Mouse (Mus musculus): ENCODE measurements around the gene Dlgap4. TPM values are rescaled to one million over a fixed set of nuclear protein-coding genes. Genes with fewer than 3 reads are reported as not detected.

Dlgap4 gene
- polyA plus RNA-seq, 1 experiment = 63.5 TPM

DNA sequence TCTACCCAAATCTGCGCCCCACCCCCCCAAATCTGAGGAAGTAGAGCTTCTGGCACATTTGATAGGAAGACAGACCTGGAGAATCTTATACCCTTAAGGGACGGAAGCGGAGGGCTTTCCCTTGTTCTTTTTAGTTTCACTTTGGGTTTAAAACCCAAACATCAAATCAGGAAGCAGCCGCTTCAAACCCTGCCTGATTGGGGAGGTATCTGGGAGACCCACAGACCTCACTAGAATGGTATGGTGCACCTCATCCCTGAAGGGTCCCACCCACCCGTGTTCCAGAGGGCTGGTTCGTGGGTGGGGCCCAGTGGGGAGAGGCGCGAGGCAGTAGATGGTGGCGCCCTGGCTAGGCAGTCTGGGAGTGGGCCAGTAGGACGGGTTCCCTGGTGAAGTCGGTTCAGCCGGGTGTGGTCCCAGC lies 117.0 kb downstream of the Dlgap4 start:
- peaks cover 2% of the 10 kb centered on the region; the same call in 1 of the 2 replicates for H3K4me1 ChIP-seq (ENCODE audit: control insufficient read depth, insufficient read depth, low read length)
- peak overlapping the region; percentile 70 for H3K4me3 ChIP-seq (replicated peaks; ENCODE audit: control insufficient read depth, low read depth, low read length)
- TF ChIP-seq POLR2A (IDR thresholded peaks at IDR 0.05; ENCODE audit: borderline replicate concordance, control insufficient read depth, low read depth, low read length) (no peak), CTCF (IDR thresholded peaks at IDR 0.05; ENCODE audit: control insufficient read depth, insufficient read depth, low read length) (no peak)
- peak overlapping the region; percentile 85 for H3K27ac ChIP-seq (ENCODE audit: control insufficient read depth, insufficient read depth, low read depth, low read length, poor library complexity)
- WGBS = under 1% methylated on average over 12 of the region's 12 CpGs

DNA sequence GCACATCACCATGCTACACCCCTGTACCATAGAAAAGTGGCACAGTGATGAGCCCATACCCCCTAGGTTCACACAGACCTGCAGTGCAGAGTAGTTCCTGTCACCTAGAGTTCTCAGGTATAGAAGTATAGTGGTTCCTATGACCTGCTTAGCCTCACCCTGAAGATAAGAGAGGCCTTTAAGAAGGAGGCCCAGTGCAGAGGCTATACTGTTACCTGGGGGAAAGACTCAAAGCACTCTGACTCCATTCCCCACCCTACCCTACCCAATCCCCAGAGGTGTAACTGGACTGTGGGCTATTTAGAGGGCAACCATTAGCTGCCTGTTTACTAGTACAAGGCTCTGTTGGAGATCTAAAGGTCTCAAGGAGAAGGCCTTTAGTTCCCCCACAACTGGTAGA lies 118.1 kb downstream of the Dlgap4 start:
- no peak overlapping the region for H3K27ac ChIP-seq (ENCODE audit: control insufficient read depth, insufficient read depth, low read depth, low read length, poor library complexity)
- no peak overlapping the region for H3K4me3 ChIP-seq (replicated peaks; ENCODE audit: control insufficient read depth, low read depth, low read length)
- H3K4me1 ChIP-seq (ENCODE audit: control insufficient read depth, insufficient read depth, low read length) = peaks cover 2% of the 10 kb centered on the region; the same call in 1 of the 2 replicates
- no peak for TF ChIP-seq CTCF (IDR thresholded peaks at IDR 0.05; ENCODE audit: control insufficient read depth, insufficient read depth, low read length)
- no peak for TF ChIP-seq POLR2A (IDR thresholded peaks at IDR 0.05; ENCODE audit: borderline replicate concordance, control insufficient read depth, low read depth, low read length)

DNA sequence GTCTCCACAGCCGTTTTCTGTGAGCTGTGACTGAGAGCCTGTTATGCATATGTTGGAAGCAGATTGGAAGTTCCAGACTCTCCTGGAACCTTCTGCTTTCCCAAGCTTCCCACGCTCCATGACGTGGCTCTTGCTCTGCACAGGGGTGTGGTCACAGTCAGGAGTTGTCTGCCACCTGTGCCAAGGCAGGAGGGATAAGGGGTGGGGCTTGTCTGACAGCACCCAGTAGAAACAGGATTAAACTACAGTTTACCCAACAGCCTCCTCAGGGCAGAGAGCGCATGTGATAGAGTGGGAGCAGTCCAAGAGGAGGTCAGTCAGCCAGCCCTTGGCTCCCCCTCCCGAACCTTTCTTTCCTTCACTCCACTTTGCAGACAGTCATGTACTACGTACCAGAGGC lies 118.6 kb downstream of the Dlgap4 start:
- WGBS = 77% methylated on average over 6 of the region's 6 CpGs
- TF ChIP-seq POLR2A (IDR thresholded peaks at IDR 0.05; ENCODE audit: borderline replicate concordance, control insufficient read depth, low read depth, low read length) (no peak), CTCF (IDR thresholded peaks at IDR 0.05; ENCODE audit: control insufficient read depth, insufficient read depth, low read length) (no peak)
- Histone ChIP-seq H3K27ac (ENCODE audit: control insufficient read depth, insufficient read depth, low read depth, low read length, poor library complexity) (no peak overlapping the region), H3K4me3 (replicated peaks; ENCODE audit: control insufficient read depth, low read depth, low read length) (no peak overlapping the region), H3K4me1 (ENCODE audit: control insufficient read depth, insufficient read depth, low read length) (peaks cover 2% of the 10 kb centered on the region; the same call in 1 of the 2 replicates)

DNA sequence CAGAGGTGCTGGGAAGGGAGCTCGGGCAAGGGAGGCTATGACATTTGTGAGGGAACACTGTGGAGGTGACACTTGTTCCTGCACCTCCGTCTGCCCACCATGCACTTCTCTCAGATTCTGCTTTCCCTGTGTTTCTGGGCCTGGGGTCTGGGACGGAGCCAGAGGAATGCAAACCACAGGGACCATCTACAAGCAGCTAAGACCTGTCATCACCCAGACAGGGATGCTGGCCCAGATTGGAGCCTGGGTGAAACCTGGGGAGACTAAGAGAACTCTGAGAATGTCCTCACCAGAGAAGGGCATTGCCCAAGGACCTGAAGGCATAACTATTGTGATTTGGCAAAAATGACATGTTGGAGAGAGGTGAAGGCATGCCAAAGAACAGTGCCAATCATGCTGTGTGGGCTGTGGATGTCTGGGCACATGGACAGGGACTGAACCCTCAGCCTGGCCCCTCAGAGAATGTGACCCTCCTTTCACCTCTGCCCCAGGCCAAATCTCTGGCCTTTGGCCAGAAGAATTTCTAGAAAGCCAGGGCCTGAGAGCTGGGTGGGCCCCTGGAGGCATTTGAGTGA lies 122.3 kb downstream of the Dlgap4 start:
- H3K4me3 ChIP-seq (replicated peaks; ENCODE audit: control insufficient read depth, low read depth, low read length) = no peak overlapping the region
- no peak overlapping the region for H3K27ac ChIP-seq (ENCODE audit: control insufficient read depth, insufficient read depth, low read depth, low read length, poor library complexity)
- no peaks in the 10 kb centered on the region; the same call in 1 of the 2 replicates for H3K4me1 ChIP-seq (ENCODE audit: control insufficient read depth, insufficient read depth, low read length)
- TF ChIP-seq CTCF (IDR thresholded peaks at IDR 0.05; ENCODE audit: control insufficient read depth, insufficient read depth, low read length) = no peak
- TF ChIP-seq POLR2A (IDR thresholded peaks at IDR 0.05; ENCODE audit: borderline replicate concordance, control insufficient read depth, low read depth, low read length) = no peak
- WGBS = 76% methylated on average over 3 of the region's 3 CpGs

DNA sequence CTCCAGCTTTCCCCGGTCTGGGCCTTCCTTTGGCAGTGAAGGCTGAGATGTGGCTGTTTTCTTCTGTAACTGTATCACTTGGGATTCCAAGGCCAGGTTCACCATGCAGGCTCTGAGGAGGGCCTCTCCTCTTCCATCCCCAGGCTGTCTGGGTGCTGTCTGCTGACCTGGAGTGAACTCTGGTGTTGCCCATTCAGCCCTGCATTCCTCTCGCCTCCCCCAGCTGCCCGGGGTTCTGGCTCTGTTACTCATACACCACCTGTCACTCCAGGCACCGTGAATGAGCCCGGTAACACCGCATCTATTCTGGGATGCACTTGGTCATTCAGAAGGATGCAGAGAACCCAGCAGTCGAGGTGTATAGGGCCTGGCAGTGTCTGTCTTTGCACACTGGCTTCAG lies 123.3 kb downstream of the Dlgap4 start:
- H3K27ac ChIP-seq (ENCODE audit: control insufficient read depth, insufficient read depth, low read depth, low read length, poor library complexity) = no peak overlapping the region
- WGBS = 74% methylated on average over 7 of the region's 7 CpGs
- TF ChIP-seq CTCF (IDR thresholded peaks at IDR 0.05; ENCODE audit: control insufficient read depth, insufficient read depth, low read length) (no peak), POLR2A (IDR thresholded peaks at IDR 0.05; ENCODE audit: borderline replicate concordance, control insufficient read depth, low read depth, low read length) (no peak)
- no peak overlapping the region for H3K4me3 ChIP-seq (replicated peaks; ENCODE audit: control insufficient read depth, low read depth, low read length)
- H3K4me1 ChIP-seq (ENCODE audit: control insufficient read depth, insufficient read depth, low read length) = no peaks in the 10 kb centered on the region; the same call in 1 of the 2 replicates

DNA sequence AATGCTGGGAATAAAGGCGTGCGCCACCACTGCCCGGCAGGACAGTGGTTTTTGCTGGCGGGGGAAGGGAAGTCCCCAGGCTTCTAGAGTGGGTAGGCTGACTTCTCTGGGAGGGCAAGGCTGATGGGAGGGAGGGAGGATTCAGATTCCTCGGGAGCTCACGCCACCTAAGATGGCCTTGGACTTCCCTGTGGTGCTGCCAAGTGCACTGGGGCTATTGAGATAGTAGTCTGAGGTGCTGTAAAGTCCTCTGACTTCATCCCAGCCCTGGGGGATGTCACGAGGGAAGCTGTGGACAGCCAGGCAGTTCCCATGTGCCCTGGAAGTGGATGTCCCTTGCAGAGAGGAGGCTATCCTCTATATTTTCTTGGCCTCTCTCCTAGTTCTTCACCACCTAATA lies 124.5 kb downstream of the Dlgap4 start:
- Histone ChIP-seq H3K4me1 (ENCODE audit: control insufficient read depth, insufficient read depth, low read length) (no peaks in the 10 kb centered on the region; the same call in 1 of the 2 replicates), H3K27ac (ENCODE audit: control insufficient read depth, insufficient read depth, low read depth, low read length, poor library complexity) (no peak overlapping the region), H3K4me3 (replicated peaks; ENCODE audit: control insufficient read depth, low read depth, low read length) (no peak overlapping the region)
- no peak for TF ChIP-seq CTCF (IDR thresholded peaks at IDR 0.05; ENCODE audit: control insufficient read depth, insufficient read depth, low read length)
- TF ChIP-seq POLR2A (IDR thresholded peaks at IDR 0.05; ENCODE audit: borderline replicate concordance, control insufficient read depth, low read depth, low read length) = no peak
- WGBS = 71% methylated on average over 7 of the region's 7 CpGs

DNA sequence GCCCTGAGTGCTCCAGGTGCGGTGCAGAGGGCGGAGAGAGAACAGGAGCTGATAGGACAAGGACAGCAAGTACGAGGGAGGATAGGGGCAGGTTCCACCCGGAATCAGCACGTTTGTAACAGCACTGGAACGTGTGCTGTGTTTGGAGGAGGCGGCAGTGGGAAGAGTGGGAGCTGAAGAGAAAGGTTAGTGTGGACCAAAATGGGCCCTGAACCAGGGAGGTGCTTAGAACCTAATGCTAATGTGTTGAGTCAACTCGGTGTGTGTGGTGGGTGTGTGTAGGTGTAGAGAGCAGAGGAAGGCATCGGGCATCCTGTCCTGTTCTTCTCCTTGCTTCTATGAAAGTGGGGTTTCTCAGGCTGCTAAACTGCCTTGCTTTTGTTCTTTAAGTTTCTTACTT lies 127.8 kb downstream of the Dlgap4 start:
- Histone ChIP-seq H3K4me1 (ENCODE audit: control insufficient read depth, insufficient read depth, low read length) (no peaks in the 10 kb centered on the region; the same call in 1 of the 2 replicates), H3K27ac (ENCODE audit: control insufficient read depth, insufficient read depth, low read depth, low read length, poor library complexity) (no peak overlapping the region), H3K4me3 (replicated peaks; ENCODE audit: control insufficient read depth, low read depth, low read length) (no peak overlapping the region)
- no peak for TF ChIP-seq POLR2A (IDR thresholded peaks at IDR 0.05; ENCODE audit: borderline replicate concordance, control insufficient read depth, low read depth, low read length)
- TF ChIP-seq CTCF (IDR thresholded peaks at IDR 0.05; ENCODE audit: control insufficient read depth, insufficient read depth, low read length) = no peak
- WGBS = 86% methylated on average over 9 of the region's 9 CpGs

DNA sequence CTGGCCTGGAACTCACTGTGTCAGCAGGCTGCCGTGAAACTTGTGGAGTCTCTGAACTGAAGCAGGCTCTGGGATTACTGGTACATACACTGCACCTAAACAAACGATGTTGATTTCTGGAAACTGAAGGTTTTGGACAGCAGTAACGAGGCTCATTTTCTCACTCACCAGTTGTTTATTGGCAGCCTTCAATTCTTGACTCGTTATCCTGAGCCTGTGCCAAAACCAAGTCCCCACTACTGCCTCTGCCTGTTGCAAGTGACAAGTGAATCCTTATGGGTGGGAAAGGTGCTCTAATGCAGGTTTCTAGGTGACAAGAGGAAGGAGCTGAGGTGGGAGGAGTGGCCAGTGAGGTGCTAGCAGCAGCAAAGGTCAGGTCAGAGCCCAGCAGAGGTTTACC lies 128.5 kb downstream of the Dlgap4 start:
- no peaks in the 10 kb centered on the region; the same call in 1 of the 2 replicates for H3K4me1 ChIP-seq (ENCODE audit: control insufficient read depth, insufficient read depth, low read length)
- H3K4me3 ChIP-seq (replicated peaks; ENCODE audit: control insufficient read depth, low read depth, low read length) = no peak overlapping the region
- TF ChIP-seq CTCF (IDR thresholded peaks at IDR 0.05; ENCODE audit: control insufficient read depth, insufficient read depth, low read length) = no peak
- TF ChIP-seq POLR2A (IDR thresholded peaks at IDR 0.05; ENCODE audit: borderline replicate concordance, control insufficient read depth, low read depth, low read length) = no peak
- 85% methylated on average over 4 of the region's 4 CpGs for WGBS
- no peak overlapping the region for H3K27ac ChIP-seq (ENCODE audit: control insufficient read depth, insufficient read depth, low read depth, low read length, poor library complexity)

DNA sequence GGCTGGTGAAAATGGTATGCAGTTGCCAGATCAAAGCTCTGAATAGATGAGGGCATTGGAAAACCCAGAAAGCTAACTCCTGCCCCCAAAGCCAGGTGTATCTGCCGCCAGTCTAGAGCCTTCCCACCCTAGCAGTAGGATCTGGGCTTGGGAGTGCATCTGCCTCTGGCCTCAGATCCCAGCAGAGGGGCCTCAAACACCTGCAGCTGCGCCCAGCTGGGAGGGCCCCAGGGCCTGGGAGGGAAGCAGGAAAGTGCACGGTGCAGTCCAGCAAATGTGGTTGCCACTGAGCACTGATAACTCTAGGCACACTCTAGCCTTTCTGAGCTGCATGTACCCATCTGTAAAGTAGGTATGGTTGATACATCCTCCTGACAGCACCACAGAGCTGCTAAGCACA lies 129.7 kb downstream of the Dlgap4 start:
- Histone ChIP-seq H3K27ac (ENCODE audit: control insufficient read depth, insufficient read depth, low read depth, low read length, poor library complexity) (no peak overlapping the region), H3K4me1 (ENCODE audit: control insufficient read depth, insufficient read depth, low read length) (no peaks in the 10 kb centered on the region; the same call in 1 of the 2 replicates), H3K4me3 (replicated peaks; ENCODE audit: control insufficient read depth, low read depth, low read length) (no peak overlapping the region)
- TF ChIP-seq POLR2A (IDR thresholded peaks at IDR 0.05; ENCODE audit: borderline replicate concordance, control insufficient read depth, low read depth, low read length) = no peak
- TF ChIP-seq CTCF (IDR thresholded peaks at IDR 0.05; ENCODE audit: control insufficient read depth, insufficient read depth, low read length) = no peak
- WGBS = 53% methylated on average over 3 of the region's 3 CpGs

Measured in bone marrow, adult 2 months (tissue).